Mouse (Mus musculus) hindbrain, postnatal 0 days (tissue): ENCODE measurements around the gene Best1. TPM values are rescaled to one million over a fixed set of nuclear protein-coding genes. Genes with fewer than 3 reads are reported as not detected.

ENCODE experiments used
- ATAC-seq: fragments of 200-750 bp; cut with Nextera tagmentation; 2 replicates; pipeline ENCODE4 v1.8.0; 2017; ENCODE audit warnings: mild to moderate bottlenecking, moderate TSS enrichment, moderate library complexity
- DNase-seq: peaks from one replicate; pipeline ENCODE4 v3.0.0-alpha.2; 2015; ENCODE audit warnings: low spot score
- H3K27ac ChIP-seq: fragments of 300-500 bp; sonication (generic); 2 replicates; pipeline ENCODE4 v1.5.1; 2014; ENCODE audit warnings: mild to moderate bottlenecking
- H3K27me3 ChIP-seq: fragments of 300-500 bp; sonication (generic); 2 replicates; pipeline ENCODE4 v1.6.1; 2014; ENCODE audit warnings: low read length, mixed read lengths; ENCODE audit not compliant: insufficient read depth
- H3K36me3 ChIP-seq: fragments of 300-500 bp; sonication (generic); 2 replicates; pipeline ENCODE4 v1.6.1; 2014; ENCODE audit warnings: low read length, mixed read lengths; ENCODE audit not compliant: insufficient read depth
- H3K4me1 ChIP-seq: fragments of 300-500 bp; sonication (generic); 2 replicates; pipeline ENCODE4 v1.6.1; 2014; ENCODE audit warnings: antibody characterized with exemption, low read length, mixed read lengths; ENCODE audit not compliant: insufficient read depth
- H3K4me2 ChIP-seq: fragments of 300-500 bp; sonication (generic); 2 replicates; pipeline ENCODE4 v1.6.1; 2014; ENCODE audit warnings: low read depth, mild to moderate bottlenecking, low read length, moderate library complexity, mixed read lengths
- H3K4me3 ChIP-seq: fragments of 300-500 bp; sonication (generic); 2 replicates; pipeline ENCODE4 v1.5.1; 2014; ENCODE audit warnings: low read length
- H3K9ac ChIP-seq: fragments of 300-500 bp; sonication (generic); replicated peaks from 2 replicates; pipeline ENCODE4 v1.6.1; 2014; ENCODE audit warnings: mild to moderate bottlenecking, low read length, moderate library complexity, mixed read lengths
- H3K9me3 ChIP-seq: fragments of 300-500 bp; sonication (generic); 2 replicates; pipeline ENCODE4 v1.6.1; 2016; ENCODE audit warnings: low read length, mixed read lengths
- CTCF ChIP-seq: IDR thresholded peaks from 2 replicates; pipeline ENCODE4 v1.5.1; 2016; ENCODE audit warnings: antibody characterized with exemption, control low read depth, low read depth
- WGBS: fragments of 180-500 bp; shearing (Covaris S2); extraction: QIAGEN DNeasy Blood & Tissue Kit; methylation state at CpG from one replicate; pipeline ENCODE4 v1.1.7; 2014; 5-methylcytosine and 5-hydroxymethylcytosine counted together
- polyA plus RNA-seq: library from polyadenylated mRNA; unstranded; fragments of >200 nt; fragmentation: Nextera tagmentation; extraction: Ambion mirVana; gene quantifications from 2 replicates; pipeline ENCODE4 v1.2.1, GENCODE M21; 2015
- total RNA-seq: library from RNA; depleted of rRNA; stranded (reverse); fragments of >200 nt; gene quantifications from 2 replicates; pipeline ENCODE4 v1.2.3, GENCODE M21; 2014

Best1 gene
- total and polyA plus RNA-seq, 2 experiments from 2014 or later = 1.5 to 3.0 TPM

DNA sequence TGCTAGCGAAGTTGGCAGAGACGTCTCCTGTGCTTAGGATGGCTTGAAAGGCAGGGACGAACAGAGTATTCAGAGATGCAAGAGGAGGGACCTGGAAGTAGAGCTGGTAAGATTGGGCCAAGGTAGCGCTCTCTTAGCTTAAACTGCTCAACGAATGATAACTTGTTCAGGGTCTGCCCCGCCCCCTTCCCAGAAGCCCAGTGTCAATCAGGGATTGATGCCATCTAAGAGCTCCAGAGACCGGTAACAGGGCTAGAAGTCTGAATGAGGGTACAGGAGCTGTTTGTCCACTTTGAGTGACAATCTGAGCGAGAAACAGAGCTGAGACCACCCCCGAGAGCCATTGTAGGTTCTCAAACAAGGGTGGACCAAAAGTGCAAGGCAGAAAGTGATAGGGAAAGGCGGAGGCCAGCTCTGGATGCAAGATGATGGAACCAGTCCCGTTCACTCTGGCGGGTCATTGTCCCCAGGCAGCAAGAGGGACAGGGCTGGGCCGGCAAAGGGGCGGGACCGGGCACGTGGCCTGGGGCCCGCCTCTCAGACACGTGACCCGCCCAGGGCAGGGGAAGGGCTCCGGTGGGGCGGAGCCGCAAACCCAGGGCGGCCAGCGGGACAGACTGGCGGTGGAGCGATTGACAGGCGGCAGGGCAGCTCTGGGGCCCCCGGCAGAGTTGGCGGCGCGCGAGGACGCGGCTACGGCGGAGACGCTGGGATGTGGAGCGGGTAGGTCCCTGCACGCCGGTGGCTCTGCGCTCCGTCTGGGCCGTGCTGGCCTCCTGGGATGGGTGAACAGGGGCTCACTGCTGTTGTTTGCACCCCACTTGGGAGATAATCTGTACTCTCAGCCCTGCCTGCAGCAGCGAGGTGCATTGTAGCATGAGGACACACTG is 16.4 kb upstream of the Best1 start:
- Histone ChIP-seq H3K4me2 (peak overlapping the region; percentile 96), H3K9me3 (no peaks in the 10 kb centered on the region), H3K4me3 (peak overlapping the region; percentile 67), H3K27me3 (no peaks in the 10 kb centered on the region), H3K9ac (peak overlapping the region; percentile 60), H3K36me3 (no peaks in the 10 kb centered on the region), H3K27ac (peak overlapping the region; percentile 51; the same call in 1 of the 2 replicates), H3K4me1 (peaks cover 17% of the 10 kb centered on the region)
- WGBS = 5% methylated on average over 42 of the region's 44 CpGs
- DNase-seq (peak; percentile 86), ATAC-seq (peak; percentile 95)
- TF ChIP-seq CTCF = no peak

- WGBS = 89% methylated on average over 4 of the region's 4 CpGs
- no peak for TF ChIP-seq CTCF
Measured at GRCm38 (mm10) chr19:10016151-10016550, 14.7 kb upstream of the Best1 start.

DNA sequence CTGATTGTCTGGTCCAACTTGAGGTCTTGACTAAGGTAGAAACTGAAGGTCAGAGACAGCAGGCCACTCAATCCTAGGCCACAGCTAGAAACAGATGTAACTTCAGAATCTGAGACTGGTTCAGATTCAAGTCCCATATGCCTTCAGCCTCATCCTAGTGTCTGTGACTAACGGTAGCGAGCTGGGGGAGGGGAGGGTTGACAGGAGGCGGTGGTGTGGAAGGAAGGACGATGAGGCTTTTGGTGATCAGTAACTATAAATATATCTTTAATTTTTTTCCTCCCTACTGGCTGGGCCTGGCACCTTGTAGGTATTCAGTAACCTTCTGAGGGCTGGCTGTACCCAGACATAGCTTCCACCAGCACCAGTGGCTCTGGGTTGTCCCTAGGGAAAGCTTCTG is 14.0 kb upstream of the Best1 start:
- Histone ChIP-seq H3K27ac (no peak overlapping the region), H3K9ac (no peak overlapping the region), H3K9me3 (no peaks in the 10 kb centered on the region), H3K4me2 (no peak overlapping the region), H3K4me3 (no peak overlapping the region), H3K36me3 (no peaks in the 10 kb centered on the region), H3K27me3 (no peaks in the 10 kb centered on the region), H3K4me1 (peaks cover 17% of the 10 kb centered on the region)
- DNase-seq (no peak), ATAC-seq (no peak)
- WGBS = 75% methylated on average over 4 of the region's 4 CpGs
- TF ChIP-seq CTCF = no peak

More at GRCm38 (mm10) chr19:10016151-10016550, 14.7 kb upstream of the Best1 start:
- H3K9me3 ChIP-seq = no peaks in the 10 kb centered on the region
- peaks cover 17% of the 10 kb centered on the region for H3K4me1 ChIP-seq
- H3K27me3 ChIP-seq = no peaks in the 10 kb centered on the region
- ATAC-seq (no peak), DNase-seq (no peak)
- H3K4me2 ChIP-seq = no peak overlapping the region
- H3K27ac ChIP-seq = no peak overlapping the region
- no peak overlapping the region for H3K4me3 ChIP-seq
- H3K9ac ChIP-seq = no peak overlapping the region
- no peaks in the 10 kb centered on the region for H3K36me3 ChIP-seq

- 84% methylated on average over 13 of the region's 13 CpGs for WGBS
- no peaks in the 10 kb centered on the region for H3K9me3 ChIP-seq
- no peak overlapping the region for H3K27ac ChIP-seq
- H3K4me1 ChIP-seq = peaks cover 17% of the 10 kb centered on the region
- H3K9ac ChIP-seq = no peak overlapping the region
- ATAC-seq (no peak), DNase-seq (no peak)
- no peaks in the 10 kb centered on the region for H3K27me3 ChIP-seq
- no peak overlapping the region for H3K4me2 ChIP-seq
- TF ChIP-seq CTCF = no peak
- no peaks in the 10 kb centered on the region for H3K36me3 ChIP-seq
- no peak overlapping the region for H3K4me3 ChIP-seq
Measured at GRCm38 (mm10) chr19:10014824-10015223, 13.4 kb upstream of the Best1 start.

GRCm38 (mm10) chr19:10013913-10014312 is 12.5 kb upstream of the Best1 start:
- no peak overlapping the region for H3K4me3 ChIP-seq
- H3K4me2 ChIP-seq = no peak overlapping the region
- no peaks in the 10 kb centered on the region for H3K27me3 ChIP-seq
- H3K4me1 ChIP-seq = peaks cover 13% of the 10 kb centered on the region
- no peaks in the 10 kb centered on the region for H3K36me3 ChIP-seq
- no peak for TF ChIP-seq CTCF
- no peaks in the 10 kb centered on the region for H3K9me3 ChIP-seq
- no peak for ATAC-seq
- H3K9ac ChIP-seq = no peak overlapping the region
- DNase-seq = no peak
- no peak overlapping the region for H3K27ac ChIP-seq
- 77% methylated on average over 5 of the region's 5 CpGs for WGBS

DNA sequence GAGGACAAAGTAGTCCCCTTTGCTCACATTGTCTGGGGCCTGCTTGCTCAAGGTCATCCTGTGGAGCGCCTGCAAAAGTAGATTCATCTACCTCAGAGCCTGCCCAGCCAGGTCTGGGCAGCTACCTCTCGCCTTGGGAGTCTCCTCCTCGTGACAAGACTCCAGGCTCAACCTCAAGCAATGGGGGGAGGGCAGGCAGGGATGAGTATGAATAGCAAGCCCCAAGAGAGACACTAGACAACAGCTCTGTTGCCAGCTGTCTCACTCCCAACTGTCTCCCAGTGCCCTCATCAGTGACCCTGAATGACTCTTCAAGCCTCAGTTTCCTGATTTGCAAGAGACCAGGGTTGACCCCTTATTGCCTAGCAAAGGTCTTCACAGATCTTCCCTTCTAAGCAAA is 11.9 kb upstream of the Best1 start:
- no peaks in the 10 kb centered on the region for H3K27me3 ChIP-seq
- 52% methylated on average over 3 of the region's 3 CpGs for WGBS
- no peak overlapping the region for H3K9ac ChIP-seq
- DNase-seq (no peak), ATAC-seq (no peak)
- no peak overlapping the region for H3K4me3 ChIP-seq
- H3K36me3 ChIP-seq = no peaks in the 10 kb centered on the region
- TF ChIP-seq CTCF = no peak
- peaks cover 7% of the 10 kb centered on the region for H3K4me1 ChIP-seq
- H3K27ac ChIP-seq = no peak overlapping the region; the same call in 1 of the 2 replicates
- no peak overlapping the region for H3K4me2 ChIP-seq
- no peaks in the 10 kb centered on the region for H3K9me3 ChIP-seq

- no peak for DNase-seq
- Histone ChIP-seq H3K27ac (no peak overlapping the region; the same call in 1 of the 2 replicates), H3K27me3 (no peaks in the 10 kb centered on the region), H3K4me3 (no peak overlapping the region), H3K9me3 (no peaks in the 10 kb centered on the region), H3K4me1 (peaks cover 4% of the 10 kb centered on the region), H3K36me3 (no peaks in the 10 kb centered on the region), H3K9ac (no peak overlapping the region), H3K4me2 (no peak overlapping the region)
- no peak for TF ChIP-seq CTCF
- 50% methylated on average over 6 of the region's 6 CpGs for WGBS
- no peak for ATAC-seq
Measured at GRCm38 (mm10) chr19:10012827-10013278, 11.4 kb upstream of the Best1 start.
